Mouse (Mus musculus): Measurements from ENCODE around the gene Cmah.

- TF ChIP-seq POLR2A (IDR thresholded peaks at IDR 0.05; ENCODE audit: low read depth, low read length) (no peak), CTCF (IDR thresholded peaks at IDR 0.05; ENCODE audit: borderline replicate concordance, insufficient read depth, low read length) (no peak)
These were observed 10.6 kb upstream of the Cmah start for GRCm38 (mm10) chr13:24316563-24316962.
